8 mouse cellular contexts compared by ENCODE assay signal in genomic region chr13:52904175-52904574, GRCm38 (mm10). TPM values are rescaled to one million over a fixed set of nuclear protein-coding genes. Genes with fewer than 3 reads are reported as not detected.
DNase-seq lines count a peak whose midpoint lies in the region; ATAC-seq and TF ChIP-seq lines count a peak whose summit lies in the region.
"Had no signal": no experiment of that assay in that cellular context is flagged by ENCODE, and none has a peak within 500 bp of the region (broad histone marks: within the 10 kb centered on the region; RNA-seq: fewer than 3 reads in every experiment).

No protein-coding gene starts in this region.

- peak overlapping the region; percentile 51; the same call in 1 of the 2 replicates for H3K27ac ChIP-seq in lung, postnatal 0 days (ENCODE audit: low read length)
- peak overlapping the region; percentile 75 for H3K27ac ChIP-seq in embryonic facial prominence, embryonic 14.5 days (replicated peaks; ENCODE audit: low read depth, low read length)
- H3K27ac ChIP-seq in hindbrain, embryonic 14.5 days: peak overlapping the region; percentile 54
- peak overlapping the region; percentile 48; the same call in 1 of the 2 replicates for H3K27ac ChIP-seq in stomach, embryonic 15.5 days

- H3K4me3 ChIP-seq in lung, postnatal 0 days (ENCODE audit: low read depth, low read length): no peak overlapping the region
- no peak overlapping the region for H3K4me3 ChIP-seq in embryonic facial prominence, embryonic 14.5 days (ENCODE audit: low read depth, low read length)
- no peak overlapping the region for H3K4me3 ChIP-seq in hindbrain, embryonic 14.5 days (replicated peaks; ENCODE audit: low read length)
- H3K4me3 ChIP-seq in stomach, embryonic 15.5 days (replicated peaks): no peak overlapping the region

- peak; percentile 47 for ATAC-seq in lung, postnatal 0 days
- ATAC-seq in embryonic facial prominence, embryonic 14.5 days (ENCODE audit: low read depth): no peak
- peak; percentile 42; the same call in 1 of the 2 replicates for ATAC-seq in hindbrain, embryonic 14.5 days (ENCODE audit: low FRiP score)
- no peak for ATAC-seq in stomach, embryonic 15.5 days (ENCODE audit: insufficient read depth, low FRiP score, low read depth)

- no peaks in the 10 kb centered on the region; the same call in 1 of the 2 replicates for H3K36me3 ChIP-seq in lung, postnatal 0 days (ENCODE audit: insufficient read depth, low read length)
- H3K36me3 ChIP-seq in embryonic facial prominence, embryonic 14.5 days (ENCODE audit: control insufficient read depth, insufficient read depth, low read length): peaks cover 26% of the 10 kb centered on the region
- H3K36me3 ChIP-seq in hindbrain, embryonic 14.5 days (replicated peaks; ENCODE audit: control insufficient read depth, insufficient read depth): peaks cover 20% of the 10 kb centered on the region; the same call in 1 of the 2 replicates
- H3K36me3 ChIP-seq in stomach, embryonic 15.5 days: peaks cover 9% of the 10 kb centered on the region; the same call in 1 of the 2 replicates

- peak; percentile 54 for DNase-seq in lung, postnatal 0 days (ENCODE audit: low spot score)
- no peak for DNase-seq in lung, postnatal 4 days
- DNase-seq in embryonic facial prominence, embryonic 14.5 days (ENCODE audit: low spot score): peak; percentile 48
- DNase-seq in hindbrain, embryonic 14.5 days (ENCODE audit: low spot score): no peak
- no peak for DNase-seq in left cerebral cortex, adult 18-20 months (ENCODE audit: low spot score in 2 of 2)
- no peak for DNase-seq in spleen, postnatal 10 days (ENCODE audit: low spot score in 2 of 2)
- DNase-seq: layer of hippocampus, postnatal 36 days had no signal

- H3K4me1 ChIP-seq in lung, postnatal 0 days (ENCODE audit: insufficient read depth, low read depth, low read length): peaks cover 20% of the 10 kb centered on the region; the same call in 1 of the 2 replicates
- peaks cover 12% of the 10 kb centered on the region for H3K4me1 ChIP-seq in embryonic facial prominence, embryonic 14.5 days (ENCODE audit: control insufficient read depth, insufficient read depth, low read length)
- peaks cover 16% of the 10 kb centered on the region for H3K4me1 ChIP-seq in hindbrain, embryonic 14.5 days (replicated peaks; ENCODE audit: control insufficient read depth, insufficient read depth, low read length)
- peaks cover 16% of the 10 kb centered on the region; the same call in 1 of the 2 replicates for H3K4me1 ChIP-seq in stomach, embryonic 15.5 days

- WGBS in lung, postnatal 0 days: 29% methylated on average over 6 of the region's 6 CpGs
- WGBS in embryonic facial prominence, embryonic 14.5 days: 18% methylated on average over 6 of the region's 6 CpGs
- 33% methylated on average over 6 of the region's 6 CpGs for WGBS in hindbrain, embryonic 14.5 days
- WGBS in stomach, embryonic 15.5 days: 29% methylated on average over 6 of the region's 6 CpGs

- no peak for TF ChIP-seq CTCF in lung, postnatal 0 days (IDR thresholded peaks at IDR 0.05)

- TF ChIP-seq EP300 in lung, postnatal 0 days (IDR thresholded peaks at IDR 0.05): no peak

- no peaks in the 10 kb centered on the region for H3K9me3 ChIP-seq in lung, postnatal 0 days (ENCODE audit: low read length)
- H3K9me3 ChIP-seq in embryonic facial prominence, embryonic 14.5 days (ENCODE audit: control insufficient read depth, low read length): no peaks in the 10 kb centered on the region
- no peaks in the 10 kb centered on the region for H3K9me3 ChIP-seq in hindbrain, embryonic 14.5 days (ENCODE audit: control insufficient read depth, low read length)
- no peaks in the 10 kb centered on the region for H3K9me3 ChIP-seq in stomach, embryonic 15.5 days

- no peaks in the 10 kb centered on the region for H3K27me3 ChIP-seq in lung, postnatal 0 days (replicated peaks; ENCODE audit: insufficient read depth, low read length)
- no peaks in the 10 kb centered on the region for H3K27me3 ChIP-seq in embryonic facial prominence, embryonic 14.5 days (replicated peaks; ENCODE audit: control insufficient read depth, insufficient read depth, low read length)
- no peaks in the 10 kb centered on the region for H3K27me3 ChIP-seq in hindbrain, embryonic 14.5 days (ENCODE audit: control insufficient read depth, insufficient read depth, low read length)
- H3K27me3 ChIP-seq in stomach, embryonic 15.5 days (replicated peaks): no peaks in the 10 kb centered on the region

- H3K4me2 ChIP-seq in lung, postnatal 0 days (replicated peaks; ENCODE audit: low read depth, low read length): no peak overlapping the region
- H3K4me2 ChIP-seq in embryonic facial prominence, embryonic 14.5 days (ENCODE audit: low read depth, low read length): peak overlapping the region; percentile 8; the same call in 1 of the 2 replicates
- no peak overlapping the region for H3K4me2 ChIP-seq in hindbrain, embryonic 14.5 days (replicated peaks)
- H3K4me2 ChIP-seq in stomach, embryonic 15.5 days: no peak overlapping the region

- no peak overlapping the region for H3K9ac ChIP-seq in lung, postnatal 0 days (replicated peaks; ENCODE audit: low read depth)
- H3K9ac ChIP-seq in embryonic facial prominence, embryonic 14.5 days (ENCODE audit: low read depth, low read length): no peak overlapping the region
- H3K9ac ChIP-seq in hindbrain, embryonic 14.5 days: no peak overlapping the region
- H3K9ac ChIP-seq in stomach, embryonic 15.5 days: no peak overlapping the region

RNA-seq across cellular contexts. Expression of gene Auh, which starts 25.3 kb away (rescaled TPM):
- 43.3 and 45.1 TPM in 2 replicates for polyA plus RNA-seq in lung, postnatal 0 days (2015; fragmentation: Nextera tagmentation; extraction: Ambion mirVana)
- 34.0 and 35.2 TPM in 2 replicates for polyA plus RNA-seq in embryonic facial prominence, embryonic 14.5 days (2014; fragmentation: Nextera tagmentation; extraction: Ambion mirVana)
- polyA plus RNA-seq in hindbrain, embryonic 14.5 days (2014; fragmentation: Nextera tagmentation; extraction: Ambion mirVana): 57.6 and 62.4 TPM in 2 replicates
- 43.9 and 44.4 TPM in 2 replicates for polyA plus RNA-seq in stomach, embryonic 15.5 days (2015; fragmentation: Nextera tagmentation; extraction: Ambion mirVana)
- 100 to 1,000 TPM; 102 to 108 TPM for total RNA-seq in left cerebral cortex, adult 18-20 months (2021)

Comparison
In these comparisons a context has a peak if more than half of its experiments do, and no peak if none do; other contexts are left out.
1. DNase-seq: peak in lung, postnatal 0 days (single experiment) and embryonic facial prominence, embryonic 14.5 days (single experiment); none in lung, postnatal 4 days (0 of 2), hindbrain, embryonic 14.5 days (single experiment), left cerebral cortex, adult 18-20 months (0 of 2) and spleen, postnatal 10 days (0 of 2).
2. ATAC-seq: peak in lung, postnatal 0 days (single experiment) and hindbrain, embryonic 14.5 days (single experiment); none in embryonic facial prominence, embryonic 14.5 days (single experiment) and stomach, embryonic 15.5 days (single experiment).
3. Peak in every context shown above with its lines, with median percentiles within 50 percentile points of each other: H3K27ac ChIP-seq.